Mouse (Mus musculus): ENCODE results near the gene Rxra. TPM values are rescaled to one million over a fixed set of nuclear protein-coding genes. Genes with fewer than 3 reads are reported as not detected.

Gene Rxra
- polyA plus RNA-seq, 1 experiment from 2014 or later, result 13.3 TPM

DNA sequence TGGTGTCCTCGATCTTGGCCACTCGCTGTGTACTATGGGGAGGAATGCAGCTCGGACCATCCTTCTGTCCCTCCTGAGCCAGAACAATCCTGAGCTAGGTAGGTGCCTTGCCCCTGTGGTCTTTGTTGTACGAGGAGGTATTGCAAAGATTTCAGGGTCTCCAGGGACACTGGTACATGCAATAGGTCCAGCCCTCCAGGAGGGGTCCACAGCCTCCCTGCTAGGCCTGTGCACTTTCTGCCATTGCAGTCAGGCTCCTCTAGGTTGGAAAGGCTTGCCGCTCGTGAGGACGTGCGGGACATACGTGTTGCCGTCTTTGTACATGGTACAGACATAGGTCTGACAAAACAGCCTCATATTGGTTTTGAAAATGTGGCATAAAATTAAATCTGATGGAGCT lies 98.8 kb downstream of the Rxra start:
- no peak for DNase-seq
- Histone ChIP-seq H3K9me3 (ENCODE audit: low read length) (no peaks in the 10 kb centered on the region), H3K4me3 (ENCODE audit: low read depth, low read length) (no peak overlapping the region), H3K4me1 (ENCODE audit: insufficient read depth) (0 out of 2 replicates have a peak, but pooled peaks cover 15% of the 10 kb centered on the region), H3K36me3 (replicated peaks; ENCODE audit: insufficient read depth, low read length) (no peaks in the 10 kb centered on the region), H3K27ac (ENCODE audit: low read depth) (no peak overlapping the region), H3K9ac (replicated peaks) (no peak overlapping the region), H3K4me2 (ENCODE audit: low read depth, low read length) (no peak overlapping the region), H3K27me3 (ENCODE audit: insufficient read depth, low read length) (no peaks in the 10 kb centered on the region)
- WGBS (ENCODE audit: insufficient replicate concordance), result 89% methylated on average over 10 of the region's 10 CpGs
- no peak for TF ChIP-seq EP300 (IDR thresholded peaks at IDR 0.05; ENCODE audit: low read depth)
- no peak for TF ChIP-seq CTCF (IDR thresholded peaks at IDR 0.05; ENCODE audit: low read depth)
- no peak for ATAC-seq

GRCm38 (mm10) chr2:27775625-27776024 lies 99.4 kb downstream of the Rxra start:
- Histone ChIP-seq H3K9ac (replicated peaks) (no peak overlapping the region), H3K4me1 (ENCODE audit: insufficient read depth) (0 out of 2 replicates have a peak, but pooled peaks cover 15% of the 10 kb centered on the region), H3K4me2 (ENCODE audit: low read depth, low read length) (no peak overlapping the region), H3K27ac (ENCODE audit: low read depth) (no peak overlapping the region), H3K36me3 (replicated peaks; ENCODE audit: insufficient read depth, low read length) (no peaks in the 10 kb centered on the region), H3K4me3 (ENCODE audit: low read depth, low read length) (no peak overlapping the region), H3K9me3 (ENCODE audit: low read length) (no peaks in the 10 kb centered on the region), H3K27me3 (ENCODE audit: insufficient read depth, low read length) (no peaks in the 10 kb centered on the region)
- ATAC-seq, result no peak
- no peak for DNase-seq
- WGBS (ENCODE audit: insufficient replicate concordance), result 60% methylated on average over 5 of the region's 5 CpGs
- peak; percentile 21; the same call in 1 of the 2 replicates for TF ChIP-seq CTCF (IDR thresholded peaks at IDR 0.05; ENCODE audit: low read depth)
- no peak for TF ChIP-seq EP300 (IDR thresholded peaks at IDR 0.05; ENCODE audit: low read depth)

DNA sequence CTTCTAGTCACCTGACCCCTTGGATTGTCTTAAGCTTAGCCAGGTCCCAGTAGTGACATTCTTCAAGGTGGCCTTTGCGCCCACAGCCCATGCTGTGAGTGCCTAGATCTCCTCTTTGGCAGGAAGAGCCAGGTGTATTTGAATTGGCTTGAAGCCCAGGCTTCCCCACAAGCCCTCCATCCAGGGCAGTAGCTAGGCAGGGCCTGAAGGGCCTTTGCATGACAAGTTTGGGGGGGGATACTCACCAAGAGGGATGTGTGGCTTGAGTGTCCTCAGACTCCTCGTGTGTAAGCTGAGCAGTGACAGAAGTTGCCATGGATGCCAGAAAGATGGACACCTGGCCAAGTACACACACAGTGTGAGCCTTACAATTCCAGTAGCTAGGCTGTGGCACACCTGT lies 101.5 kb downstream of the Rxra start:
- Histone ChIP-seq H3K9me3 (ENCODE audit: low read length) (no peaks in the 10 kb centered on the region), H3K9ac (replicated peaks) (no peak overlapping the region), H3K4me1 (ENCODE audit: insufficient read depth) (0 out of 2 replicates have a peak, but pooled peaks cover 11% of the 10 kb centered on the region), H3K27ac (ENCODE audit: low read depth) (no peak overlapping the region), H3K36me3 (replicated peaks; ENCODE audit: insufficient read depth, low read length) (no peaks in the 10 kb centered on the region), H3K4me2 (ENCODE audit: low read depth, low read length) (no peak overlapping the region), H3K4me3 (ENCODE audit: low read depth, low read length) (no peak overlapping the region), H3K27me3 (ENCODE audit: insufficient read depth, low read length) (no peaks in the 10 kb centered on the region)
- DNase-seq (no peak), ATAC-seq (peak; percentile 18; the same call in 1 of the 2 replicates)
- TF ChIP-seq EP300 (IDR thresholded peaks at IDR 0.05; ENCODE audit: low read depth), result no peak
- no peak for TF ChIP-seq CTCF (IDR thresholded peaks at IDR 0.05; ENCODE audit: low read depth)
- WGBS (ENCODE audit: insufficient replicate concordance), result 32% methylated on average over 2 of the region's 2 CpGs

GRCm38 (mm10) chr2:27778289-27778688 lies 102.0 kb downstream of the Rxra start:
- ATAC-seq (peak; percentile 51; the same call in 1 of the 2 replicates), DNase-seq (no peak)
- Histone ChIP-seq H3K27ac (ENCODE audit: low read depth) (no peak overlapping the region), H3K4me1 (ENCODE audit: insufficient read depth) (0 out of 2 replicates have a peak, but pooled peaks cover 7% of the 10 kb centered on the region), H3K9ac (replicated peaks) (no peak overlapping the region), H3K9me3 (ENCODE audit: low read length) (no peaks in the 10 kb centered on the region), H3K4me2 (ENCODE audit: low read depth, low read length) (no peak overlapping the region), H3K36me3 (replicated peaks; ENCODE audit: insufficient read depth, low read length) (no peaks in the 10 kb centered on the region), H3K4me3 (ENCODE audit: low read depth, low read length) (no peak overlapping the region), H3K27me3 (ENCODE audit: insufficient read depth, low read length) (no peaks in the 10 kb centered on the region)
- TF ChIP-seq EP300 (IDR thresholded peaks at IDR 0.05; ENCODE audit: low read depth), result no peak
- no peak for TF ChIP-seq CTCF (IDR thresholded peaks at IDR 0.05; ENCODE audit: low read depth)
- WGBS (ENCODE audit: insufficient replicate concordance), result 43% methylated on average over 6 of the region's 6 CpGs

DNA sequence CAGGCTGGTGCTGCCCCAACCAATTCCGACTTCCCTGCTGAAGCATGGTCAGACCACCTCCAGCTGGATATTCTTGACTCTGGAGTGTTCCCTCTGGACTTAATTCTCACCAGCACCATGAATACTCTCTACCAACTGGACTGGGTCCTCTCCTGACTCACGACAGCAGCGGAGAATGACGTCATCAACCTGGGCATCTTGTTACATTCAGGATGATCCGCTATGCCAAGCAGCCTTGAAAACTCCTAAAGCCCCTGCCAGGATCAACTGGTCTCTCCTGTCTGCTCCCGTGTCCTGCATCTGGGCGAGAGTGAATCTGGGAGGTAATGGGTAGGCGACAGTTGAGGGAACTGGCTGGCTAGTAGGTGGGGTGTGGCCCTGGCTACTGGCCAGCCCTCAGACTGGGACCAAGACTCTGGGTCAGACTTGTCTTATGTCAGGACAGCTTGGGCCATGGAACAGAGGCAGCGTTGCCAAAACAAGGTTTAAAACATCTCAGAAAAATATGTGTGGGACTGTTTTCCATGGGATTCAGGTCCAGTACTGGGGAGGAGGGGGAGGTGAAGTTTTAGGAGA lies 103.1 kb downstream of the Rxra start:
- WGBS (ENCODE audit: insufficient replicate concordance), result 76% methylated on average over 9 of the region's 9 CpGs
- H3K4me2 ChIP-seq (ENCODE audit: low read depth, low read length), result no peak overlapping the region
- no peaks in the 10 kb centered on the region for H3K9me3 ChIP-seq (ENCODE audit: low read length)
- no peaks in the 10 kb centered on the region for H3K36me3 ChIP-seq (replicated peaks; ENCODE audit: insufficient read depth, low read length)
- no peak for DNase-seq
- no peak overlapping the region for H3K9ac ChIP-seq (replicated peaks)
- H3K4me1 ChIP-seq (ENCODE audit: insufficient read depth), result 0 out of 2 replicates have a peak, but pooled peaks cover 7% of the 10 kb centered on the region
- no peak for TF ChIP-seq EP300 (IDR thresholded peaks at IDR 0.05; ENCODE audit: low read depth)
- no peak for TF ChIP-seq CTCF (IDR thresholded peaks at IDR 0.05; ENCODE audit: low read depth)
- no peaks in the 10 kb centered on the region for H3K27me3 ChIP-seq (ENCODE audit: insufficient read depth, low read length)
- no peak overlapping the region for H3K27ac ChIP-seq (ENCODE audit: low read depth)
- no peak overlapping the region for H3K4me3 ChIP-seq (ENCODE audit: low read depth, low read length)
- no peak for ATAC-seq

- 87% methylated on average over 7 of the region's 7 CpGs for WGBS (ENCODE audit: insufficient replicate concordance)
- Histone ChIP-seq H3K27ac (ENCODE audit: low read depth) (no peak overlapping the region), H3K36me3 (replicated peaks; ENCODE audit: insufficient read depth, low read length) (no peaks in the 10 kb centered on the region), H3K4me1 (ENCODE audit: insufficient read depth) (0 out of 2 replicates have a peak, but pooled peaks cover 7% of the 10 kb centered on the region), H3K4me2 (ENCODE audit: low read depth, low read length) (no peak overlapping the region), H3K4me3 (ENCODE audit: low read depth, low read length) (no peak overlapping the region), H3K9me3 (ENCODE audit: low read length) (no peaks in the 10 kb centered on the region), H3K9ac (replicated peaks) (no peak overlapping the region), H3K27me3 (ENCODE audit: insufficient read depth, low read length) (no peaks in the 10 kb centered on the region)
- DNase-seq, result no peak
- TF ChIP-seq CTCF (IDR thresholded peaks at IDR 0.05; ENCODE audit: low read depth) (no peak), EP300 (IDR thresholded peaks at IDR 0.05; ENCODE audit: low read depth) (no peak)
- no peak for ATAC-seq
These were observed 103.9 kb downstream of the Rxra start for GRCm38 (mm10) chr2:27780162-27780561.
